ENCODE assay signal across 9 mouse cellular contexts in the genomic region with DNA sequence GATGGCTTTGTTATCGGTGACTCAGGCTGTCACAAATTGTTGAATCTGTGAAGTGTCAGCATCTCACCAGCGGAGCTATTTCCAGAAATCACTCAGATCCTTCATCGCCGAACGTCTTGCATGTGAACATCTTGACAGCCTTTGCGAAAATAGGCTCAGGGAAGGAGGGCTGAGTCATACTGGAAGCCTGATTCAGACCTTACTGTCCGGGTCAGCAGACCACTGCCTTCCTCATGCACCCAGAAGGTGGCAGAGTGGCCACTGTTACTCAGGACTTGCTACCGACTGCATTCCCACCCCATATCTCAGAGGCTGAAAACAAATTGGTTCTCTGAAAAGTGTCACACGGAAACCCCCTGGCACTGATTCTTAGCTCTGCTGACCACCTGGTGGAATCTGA. TPM values are rescaled to one million over a fixed set of nuclear protein-coding genes. Genes with fewer than 3 reads are reported as not detected.
DNase-seq lines count a peak whose midpoint lies in the region.
"Had no signal": no experiment of that assay in that cellular context is flagged by ENCODE, and none has a peak within 500 bp of the region (broad histone marks: within the 10 kb centered on the region; RNA-seq: fewer than 3 reads in every experiment).

No protein-coding gene starts in this region.

- no peak overlapping the region for H3K4me3 ChIP-seq in limb, embryonic 10.5 days
- H3K4me3 ChIP-seq: megakaryocyte, embryonic 14.5 days had no signal

- no peaks in the 10 kb centered on the region for H3K36me3 ChIP-seq in limb, embryonic 10.5 days

- peak; percentile 14 for DNase-seq in adrenal gland, postnatal 10 days
- DNase-seq in adrenal gland, adult 8-10 months: no peak
- DNase-seq in spleen, adult 18-20 months: peak; percentile 12 to 26
- no peak for DNase-seq in spleen, adult 12 weeks (ENCODE audit: low spot score)
- DNase-seq in layer of hippocampus, postnatal 36 days: peak; percentile 10 to 19
- DNase-seq in limb, embryonic 10.5 days (ENCODE audit: low spot score): no peak
- no peak for DNase-seq in testis, postnatal 14 days (ENCODE audit: low spot score)
- DNase-seq in retina, postnatal 1 day: no peak

- no peak overlapping the region for H3K27ac ChIP-seq in limb, embryonic 10.5 days

- WGBS in limb, embryonic 10.5 days: 74% methylated on average over 9 of the region's 9 CpGs

- H3K27me3 ChIP-seq in limb, embryonic 10.5 days (ENCODE audit: low read depth, poor library complexity, severe bottlenecking): no peaks in the 10 kb centered on the region

- no peaks in the 10 kb centered on the region for H3K4me1 ChIP-seq in limb, embryonic 10.5 days
- H3K4me1 ChIP-seq: megakaryocyte, embryonic 14.5 days had no signal

- no peaks in the 10 kb centered on the region for H3K9me3 ChIP-seq in limb, embryonic 10.5 days (replicated peaks)
- H3K9me3 ChIP-seq: megakaryocyte, embryonic 14.5 days had no signal

RNA-seq across cellular contexts. Expression of a gene that starts 55.9 kb away (rescaled TPM):
- total RNA-seq in adrenal gland, postnatal 10 days (2021): 10 to 100 TPM; 37.7 to 46.2 TPM
- 10 to 100 TPM; 22.8 to 27.1 (median 26.5) TPM for total RNA-seq in adrenal gland, adult 8-10 months (2022)
- 10 to 100 TPM; 25.1 to 26.2 TPM for total RNA-seq in layer of hippocampus, postnatal 36 days (2021)
- polyA plus RNA-seq in limb, embryonic 10.5 days (2016; fragmentation: Nextera tagmentation; extraction: Ambion mirVana): 15.8 and 17.5 TPM in 2 replicates

RNA-seq across cellular contexts. Expression of a gene that starts 58.8 kb away (rescaled TPM):
- total RNA-seq in adrenal gland, postnatal 10 days (2021): 100 to 1,000 TPM; 621 to 635 TPM
- total RNA-seq in adrenal gland, adult 8-10 months (2022): 100 to 1,000 TPM; 184 to 287 (median 250) TPM
- total RNA-seq in layer of hippocampus, postnatal 36 days (2021): 100 to 1,000 TPM; 151 to 171 TPM
- 228 and 233 TPM in 2 replicates for polyA plus RNA-seq in limb, embryonic 10.5 days (2016; fragmentation: Nextera tagmentation; extraction: Ambion mirVana)

Comparison
In these comparisons a context has a peak if more than half of its experiments do, and no peak if none do; other contexts are left out.
1. DNase-seq: peak in adrenal gland, postnatal 10 days (single experiment), spleen, adult 18-20 months (2 of 2) and layer of hippocampus, postnatal 36 days (2 of 2); none in adrenal gland, adult 8-10 months (single experiment), spleen, adult 12 weeks (single experiment), limb, embryonic 10.5 days (single experiment), testis, postnatal 14 days (single experiment) and retina, postnatal 1 day (single experiment).